Mouse (Mus musculus) lung, postnatal 36 days (tissue): ENCODE results near the gene 1810010H24Rik.
"Not testable (repeated sequence)": the region's sequence is repeated elsewhere in the genome, so short reads cannot be mapped to it uniquely, and the experiment has no call there.

Experiments used
- DNase-seq: peaks from one replicate; pipeline ENCODE4 v3.0.0; 2022; ENCODE audit warnings: mixed read lengths

1810010H24Rik gene

GRCm38 (mm10) chr11:107045546-107045945, 20.1 kb downstream of the 1810010H24Rik start:
- no peak for DNase-seq

GRCm38 (mm10) chr11:107046766-107047620, 21.5 kb downstream of the 1810010H24Rik start:
- DNase-seq: no peak

GRCm38 (mm10) chr11:107054870-107055269, 29.4 kb downstream of the 1810010H24Rik start:
- no peak for DNase-seq

GRCm38 (mm10) chr11:107057391-107057790, 31.9 kb downstream of the 1810010H24Rik start:
- DNase-seq: no peak

GRCm38 (mm10) chr11:107059634-107060033, 34.2 kb downstream of the 1810010H24Rik start:
- not testable (repeated sequence) for DNase-seq

- no peak for DNase-seq
Measured at GRCm38 (mm10) chr11:107060941-107061340, 35.5 kb downstream of the 1810010H24Rik start.

- no peak for DNase-seq
Measured at GRCm38 (mm10) chr11:107063067-107063466, 37.6 kb downstream of the 1810010H24Rik start.

- DNase-seq: no peak
Measured at GRCm38 (mm10) chr11:107064590-107064989, 39.1 kb downstream of the 1810010H24Rik start.

GRCm38 (mm10) chr11:107065216-107065785, 39.8 kb downstream of the 1810010H24Rik start:
- no peak for DNase-seq
